Mouse (Mus musculus): ENCODE data around the gene Snrpa.
A peak's percentile ranks its signal among the peaks of the same experiment; 100 is the strongest.

The Snrpa gene

DNA sequence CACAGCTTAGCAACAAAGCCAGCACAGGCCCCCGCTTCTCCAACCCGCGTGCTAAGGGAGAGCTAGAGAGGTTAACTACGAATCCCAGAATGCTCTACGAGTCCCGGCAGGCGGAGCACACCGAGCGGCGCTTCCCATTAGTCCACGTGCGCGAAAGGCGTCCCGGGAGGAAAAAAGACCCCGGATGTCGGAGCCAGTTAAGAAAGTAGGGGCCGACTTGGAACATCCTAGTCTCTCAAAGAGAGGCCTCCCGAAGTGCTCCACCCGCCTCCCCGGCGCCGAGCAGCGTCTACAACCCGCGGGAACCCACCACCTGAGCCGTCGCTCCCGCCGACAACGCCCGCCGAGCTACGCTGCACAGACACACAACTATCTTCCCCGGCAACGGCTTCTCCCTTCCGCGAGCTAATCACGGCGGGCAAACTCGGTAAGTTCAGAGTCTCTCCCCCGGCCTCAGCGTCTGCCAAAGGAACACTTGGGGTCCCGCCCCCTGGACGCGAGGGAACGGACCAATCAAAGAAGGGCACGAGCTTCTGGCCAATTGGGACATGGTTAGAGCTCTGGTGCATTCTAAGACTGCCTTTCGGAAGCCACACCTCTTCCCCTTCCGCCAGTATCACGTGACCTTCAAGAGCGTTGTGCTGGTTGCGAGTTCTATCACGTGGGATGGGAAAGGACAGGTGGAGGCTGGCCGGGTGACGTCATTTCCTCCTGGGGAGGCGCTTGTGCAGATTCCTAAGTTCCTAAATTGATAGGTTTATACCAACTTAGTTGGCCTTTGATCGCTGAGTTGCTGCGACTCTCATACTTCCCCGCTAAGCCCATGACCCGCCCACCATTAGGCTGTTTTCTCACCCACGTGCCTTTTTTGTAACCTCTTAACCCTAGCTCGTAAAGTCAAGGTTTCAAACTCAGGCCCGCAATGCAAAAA lies at the start of gene Snrpa, which contains the start of gene BC024978:
TSS of gene Snrpa (minus strand) at position 591 of the 931 bp plus-strand sequence.
TSS of gene BC024978 (plus strand) at position 101 of the 931 bp plus-strand sequence.
- peak; percentile 98 for DNase-seq (ENCODE audit: low spot score)

GRCm38 (mm10) chr7:27244088-27244487 lies 48.0 kb upstream of the Snrpa start:
- DNase-seq (ENCODE audit: low spot score): peak; percentile 28

GRCm38 (mm10) chr7:27243211-27243610 lies 47.1 kb upstream of the Snrpa start:
- DNase-seq (ENCODE audit: low spot score): no peak

DNA sequence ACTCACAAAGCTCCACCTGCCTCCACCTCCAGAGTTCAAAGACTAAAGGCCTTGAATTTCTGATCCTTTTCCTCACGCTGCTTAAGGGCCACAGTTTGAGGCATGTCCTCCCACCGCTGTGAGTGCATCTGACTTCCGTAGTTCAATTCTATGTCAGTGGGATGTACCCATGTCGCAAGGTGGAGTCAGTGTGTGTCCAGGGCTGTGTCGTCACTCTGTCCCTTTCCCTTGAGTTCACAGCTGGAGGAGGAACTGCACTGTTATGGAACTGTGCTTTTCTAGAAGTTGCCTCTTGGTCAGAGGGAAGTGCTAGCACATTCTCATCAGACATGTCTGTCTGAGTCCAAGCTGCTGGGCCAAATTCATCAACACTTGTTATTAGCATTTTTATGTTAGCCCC lies 42.5 kb upstream of the Snrpa start:
- no peak for DNase-seq (ENCODE audit: low spot score)

GRCm38 (mm10) chr7:27237527-27237926 lies 41.5 kb upstream of the Snrpa start:
- no peak for DNase-seq (ENCODE audit: low spot score)

- DNase-seq (ENCODE audit: low spot score): no peak
These were observed 39.7 kb upstream of the Snrpa start for GRCm38 (mm10) chr7:27235726-27236125.

DNA sequence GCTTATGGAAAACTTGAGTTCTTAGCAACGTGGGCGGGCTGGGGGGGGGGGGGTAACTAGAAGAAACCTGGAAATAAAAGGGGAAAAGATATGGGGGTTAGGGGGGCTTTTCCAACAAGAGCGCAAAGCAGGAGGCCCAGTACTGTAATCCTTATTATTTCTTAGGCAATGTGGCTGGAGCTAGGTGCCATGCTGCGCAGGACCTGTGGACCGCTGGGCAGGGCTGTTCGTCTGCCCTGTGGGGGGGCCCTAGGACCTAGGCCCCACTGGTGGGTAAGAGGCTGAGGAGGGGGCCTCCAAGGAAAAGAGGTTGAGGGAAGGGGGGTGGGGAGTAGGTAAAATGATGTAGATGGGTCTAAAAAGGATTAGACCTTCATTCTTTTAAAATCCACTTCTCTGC lies 37.2 kb upstream of the Snrpa start:
- DNase-seq (ENCODE audit: low spot score): no peak

DNA sequence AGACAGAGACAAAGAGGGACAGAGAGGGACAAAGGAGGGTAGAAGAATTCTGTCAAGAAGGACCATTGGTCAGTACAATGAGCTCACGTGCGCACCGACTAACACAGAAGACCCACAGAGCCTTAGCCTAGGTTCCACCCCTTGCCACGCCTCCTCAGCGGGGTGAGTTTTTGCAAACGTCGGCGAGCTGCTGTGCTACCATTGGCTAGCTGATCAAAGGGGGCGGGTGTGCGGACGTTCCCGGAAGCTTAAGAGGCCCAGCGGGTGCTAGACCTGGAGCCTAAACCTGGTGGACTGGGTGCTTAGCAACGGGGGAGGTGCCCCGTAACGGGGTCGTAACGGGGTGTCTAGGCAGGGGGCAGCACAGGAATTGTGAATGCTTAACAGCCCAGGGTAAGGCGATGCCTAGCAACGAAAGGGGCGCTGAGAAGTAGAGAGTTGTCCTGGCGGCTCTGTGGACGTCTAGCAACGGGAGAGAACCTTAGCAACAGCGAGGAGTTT lies 36.8 kb upstream of the Snrpa start, which contains the start of gene Coq8b:
TSS of gene Coq8b (plus strand) at position 243 of the 501 bp plus-strand sequence.
- peak; percentile 92 for DNase-seq (ENCODE audit: low spot score)

DNA sequence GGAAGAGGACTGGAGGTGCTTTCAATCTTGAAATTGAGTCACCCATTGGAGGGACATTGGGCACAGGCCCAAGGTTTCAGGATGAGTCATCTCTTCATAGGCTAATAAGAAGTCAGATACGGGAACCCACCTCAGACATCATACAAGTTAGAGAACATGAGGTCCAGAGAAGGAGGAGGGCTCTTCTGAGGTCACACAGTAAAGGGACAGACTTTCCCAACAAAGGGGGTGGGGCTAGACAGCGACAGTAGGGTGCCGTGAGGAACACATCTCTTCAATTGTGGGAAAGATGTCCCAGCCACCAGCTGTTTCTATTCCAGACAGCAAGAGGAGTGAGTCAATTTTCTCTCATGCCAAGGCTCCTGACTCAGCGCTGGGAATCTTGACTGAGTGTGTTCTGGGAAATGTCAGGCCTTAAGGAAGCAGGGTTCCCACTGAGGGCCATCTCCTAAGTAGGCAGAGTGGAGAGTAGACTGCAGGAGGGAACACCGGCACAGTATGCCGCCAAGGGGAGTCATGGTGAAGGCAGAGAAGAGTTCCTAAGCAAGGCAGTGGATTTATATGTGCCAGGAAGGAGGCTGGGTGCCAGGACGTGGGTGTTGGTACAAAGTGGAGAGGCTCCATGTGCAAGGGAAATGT lies 35.7 kb upstream of the Snrpa start:
- DNase-seq (ENCODE audit: low spot score): no peak

DNA sequence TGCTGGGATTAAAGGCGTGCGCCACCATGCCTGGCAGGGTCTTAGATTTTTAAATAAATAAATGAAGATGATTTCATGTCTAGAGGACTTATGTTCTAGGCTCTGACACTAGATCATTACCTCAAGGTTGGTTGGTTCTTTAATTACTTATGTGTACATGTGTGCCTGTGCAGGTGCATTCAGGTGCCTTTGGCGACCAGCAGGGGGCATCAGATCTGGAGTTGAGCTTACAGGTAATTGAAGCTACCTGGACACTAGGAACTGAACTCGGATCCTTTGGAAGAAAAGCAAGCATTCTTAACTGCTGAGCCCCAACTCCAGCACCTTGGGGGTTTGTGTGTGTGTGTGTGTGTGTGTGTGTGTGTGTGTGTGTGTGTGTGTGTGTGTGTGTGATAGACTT lies 34.7 kb upstream of the Snrpa start:
- DNase-seq (ENCODE audit: low spot score): no peak

DNA sequence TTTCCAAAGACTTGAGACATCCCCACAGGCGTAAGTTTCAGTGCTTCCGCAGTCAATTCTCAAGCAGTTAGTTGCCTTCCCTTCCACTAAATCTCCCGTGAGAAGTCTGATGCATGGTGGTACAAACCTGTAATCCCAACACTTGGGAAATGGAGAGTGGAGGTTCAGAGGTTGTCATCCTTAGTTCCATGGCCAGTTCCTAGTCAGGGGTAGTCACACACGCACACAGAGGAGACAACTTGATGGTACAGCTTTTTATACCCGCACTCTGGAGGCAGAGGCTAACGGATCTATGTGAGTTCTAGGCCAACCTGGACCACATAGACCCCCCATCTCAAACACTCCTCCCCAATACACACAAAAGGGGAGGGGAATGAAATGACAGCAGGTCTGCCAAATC lies 32.8 kb upstream of the Snrpa start:
- peak; percentile 9 for DNase-seq (ENCODE audit: low spot score)

- DNase-seq (ENCODE audit: low spot score): peak; percentile 93
These were observed 32.3 kb upstream of the Snrpa start, which contains the start of gene Itpkc for GRCm38 (mm10) chr7:27228281-27228821. Gene Itpkc, minus strand, starts transcription at chr7:27228661.

DNA sequence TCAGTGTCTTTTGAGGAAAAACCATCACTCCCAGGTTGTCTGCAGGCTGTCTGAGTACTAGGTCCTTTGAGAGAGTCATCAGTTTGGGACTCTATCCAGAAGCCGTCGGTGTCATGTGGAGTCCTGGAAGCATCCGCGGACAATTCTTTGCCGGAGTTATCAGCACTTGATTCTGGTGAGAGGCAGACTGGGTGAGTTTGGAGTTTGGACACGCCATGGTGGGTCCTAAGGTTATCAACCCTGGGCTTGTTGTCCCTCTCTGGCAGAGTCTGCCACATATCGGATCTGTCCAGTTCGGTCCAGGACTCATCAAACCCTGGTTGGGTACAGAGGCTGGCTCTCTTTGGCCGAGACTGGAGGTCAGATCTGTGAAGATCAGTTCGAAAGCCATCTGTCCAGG lies 31.6 kb upstream of the Snrpa start:
- DNase-seq (ENCODE audit: low spot score): no peak

DNA sequence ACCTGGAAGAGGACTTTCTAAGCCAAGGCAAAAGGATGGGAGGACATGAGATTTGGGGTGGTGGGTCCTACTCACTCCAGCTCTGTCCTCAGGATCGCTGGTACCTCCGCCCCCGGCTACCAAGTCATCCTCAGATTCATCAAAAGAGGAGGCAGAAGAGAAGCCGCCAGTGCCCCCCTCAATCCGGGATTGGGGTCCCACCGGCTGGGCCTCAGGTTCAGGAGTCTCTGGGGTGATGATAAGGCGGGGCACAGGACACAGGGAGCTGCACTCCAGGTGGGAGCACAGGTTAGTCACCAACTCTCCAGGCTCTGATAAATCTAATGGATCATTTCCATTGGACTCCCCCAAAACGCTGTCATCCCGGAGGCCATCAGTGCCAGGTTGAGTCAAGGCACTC lies 31.2 kb upstream of the Snrpa start:
- DNase-seq (ENCODE audit: low spot score): no peak

GRCm38 (mm10) chr7:27224877-27225575 lies 29.0 kb upstream of the Snrpa start:
- DNase-seq (ENCODE audit: low spot score): no peak

DNA sequence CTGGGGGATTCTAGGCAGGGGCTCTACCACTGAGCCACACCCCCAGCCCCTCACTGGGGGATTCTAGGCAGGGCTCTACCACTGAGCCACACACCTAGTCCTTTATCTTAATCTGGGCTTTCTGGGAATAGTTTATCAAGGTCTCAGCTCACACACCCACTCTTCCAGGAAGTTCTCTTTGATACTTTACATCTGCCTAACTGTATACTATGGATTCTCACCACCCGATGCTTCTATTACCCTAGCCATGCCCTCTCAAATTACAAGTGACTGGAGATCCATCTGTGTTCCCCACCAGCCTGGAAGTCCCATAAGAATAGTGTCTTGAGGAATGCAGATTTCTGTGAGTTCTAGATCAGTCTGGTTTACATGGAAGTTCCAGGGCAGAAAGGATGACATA lies 26.5 kb upstream of the Snrpa start:
- no peak for DNase-seq (ENCODE audit: low spot score)

- DNase-seq (ENCODE audit: low spot score): no peak
These were observed 25.9 kb upstream of the Snrpa start for GRCm38 (mm10) chr7:27221939-27222338.

GRCm38 (mm10) chr7:27219937-27220336 lies 23.9 kb upstream of the Snrpa start:
- no peak for DNase-seq (ENCODE audit: low spot score)

DNA sequence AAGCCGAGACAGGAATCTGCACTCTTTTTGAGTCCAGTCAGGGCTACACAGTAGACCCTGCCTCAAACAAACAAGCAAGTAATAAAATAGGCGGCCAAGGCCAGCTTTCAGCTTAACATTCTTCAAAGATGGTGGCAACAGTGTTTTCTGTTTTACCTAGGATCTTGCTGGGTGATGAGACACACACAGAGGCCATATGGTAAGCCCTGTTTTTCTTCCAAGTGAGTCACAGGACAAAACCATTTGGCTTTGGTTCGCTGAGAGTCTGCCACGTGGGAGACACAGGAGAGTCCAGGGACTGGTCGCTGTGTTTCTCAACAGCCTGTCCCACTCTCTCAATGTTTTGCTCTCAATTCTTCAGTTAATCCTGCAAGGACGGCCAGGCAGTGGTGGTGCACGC lies 22.5 kb upstream of the Snrpa start:
- no peak for DNase-seq (ENCODE audit: low spot score)

DNA sequence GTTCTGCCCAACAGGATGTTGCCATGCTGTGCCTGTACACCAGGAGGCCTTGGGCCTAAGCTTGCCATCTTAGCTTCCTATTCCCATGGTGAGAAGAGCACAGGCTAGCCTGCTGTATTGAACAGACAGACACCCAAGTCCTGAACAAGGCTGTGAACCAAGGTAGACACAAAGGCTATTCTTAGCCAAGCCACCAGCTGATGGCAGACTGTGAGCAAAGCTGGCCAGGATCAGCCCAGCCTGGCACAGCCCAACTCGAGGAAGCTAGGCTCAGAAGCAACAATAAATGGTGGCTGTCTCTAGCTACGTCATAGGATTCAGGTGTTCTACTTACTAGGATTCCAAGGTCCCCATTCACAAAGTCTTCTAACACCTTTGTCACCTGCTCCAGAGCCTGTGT lies 16.6 kb upstream of the Snrpa start:
- DNase-seq (ENCODE audit: low spot score): no peak

DNA sequence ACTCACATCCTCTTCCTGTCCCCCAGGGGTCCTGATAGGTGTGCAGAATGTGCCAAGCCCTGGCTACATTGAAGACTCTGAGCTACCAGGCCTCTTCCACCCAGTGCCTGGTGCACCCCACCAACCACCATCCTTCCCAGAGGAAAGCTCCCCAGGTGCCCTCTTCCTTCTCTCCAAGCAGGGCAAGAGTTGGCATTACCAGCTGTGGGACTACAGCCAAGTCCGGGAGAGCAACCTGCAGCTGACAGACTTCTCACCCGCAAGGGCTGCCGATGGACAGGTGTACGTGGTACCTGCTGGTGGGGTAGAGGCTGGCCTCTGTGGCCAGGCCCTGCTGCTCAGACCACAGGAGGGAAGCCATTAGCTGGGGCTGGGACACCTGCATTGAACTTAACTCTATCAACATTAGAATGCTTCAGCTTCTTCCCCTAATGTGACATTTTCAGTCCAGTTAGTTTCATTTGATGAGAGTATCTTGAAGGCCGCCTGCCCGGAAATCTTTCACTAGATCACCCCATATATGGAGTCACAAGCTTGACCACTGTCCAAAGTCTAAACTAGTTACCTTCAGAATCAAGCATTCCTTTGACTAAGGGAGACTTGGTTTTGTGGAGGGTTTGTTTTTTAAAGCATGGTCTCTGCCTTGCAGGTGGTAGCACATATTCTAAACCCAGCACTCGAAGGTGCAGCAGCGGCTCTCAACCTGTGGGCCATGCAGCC lies 7.8 kb upstream of the Snrpa start:
- no peak for DNase-seq (ENCODE audit: low spot score)
